Mouse (Mus musculus): ENCODE measurements at regions not wholly inside any gene's neighbourhood (a gene's known extent, or its start where the extent isn't known, plus 50 kb on each side); places are given as distances from the start of the nearest gene placed in this dataset.

GRCm38 (mm10) chr3:144012820-144013219, 192.2 kb downstream of the Lmo4 start:
- CTCF ChIA-PET, result no interaction called here

GRCm38 (mm10) chr3:144012173-144012572, 192.8 kb downstream of the Lmo4 start:
- CTCF ChIA-PET, result no interaction called here

- CTCF ChIA-PET, result no interaction called here
Measured at GRCm38 (mm10) chr3:144011456-144012025, 193.5 kb downstream of the Lmo4 start.

- CTCF ChIA-PET, result no interaction called here
Measured at GRCm38 (mm10) chr3:144010558-144010957, 194.5 kb downstream of the Lmo4 start.

- CTCF ChIA-PET, result no interaction called here
Measured at GRCm38 (mm10) chr3:144007111-144007619, 197.9 kb downstream of the Lmo4 start.

GRCm38 (mm10) chr3:143997909-143998308, 207.1 kb downstream of the Lmo4 start:
- CTCF ChIA-PET, result no interaction called here

- CTCF ChIA-PET, result no interaction called here
Measured at GRCm38 (mm10) chr3:143995045-143995444, 210.0 kb downstream of the Lmo4 start.

GRCm38 (mm10) chr3:143988991-143989390, 216.0 kb downstream of the Lmo4 start:
- CTCF ChIA-PET, result no interaction called here

- CTCF ChIA-PET, result no interaction called here
Measured at GRCm38 (mm10) chr3:143988037-143988436, 217.0 kb downstream of the Lmo4 start.

- CTCF ChIA-PET, result no interaction called here
Measured at GRCm38 (mm10) chr3:143986798-143987197, 218.2 kb downstream of the Lmo4 start.

GRCm38 (mm10) chr3:143986200-143986506, 218.9 kb downstream of the Lmo4 start:
- CTCF ChIA-PET, result no interaction called here

- CTCF ChIA-PET, result no interaction called here
Measured at GRCm38 (mm10) chr3:143985349-143986199, 219.4 kb downstream of the Lmo4 start.

- CTCF ChIA-PET, result no interaction called here
Measured at GRCm38 (mm10) chr3:143978703-143979102, 226.3 kb downstream of the Lmo4 start.

- CTCF ChIA-PET, result no interaction called here
Measured at GRCm38 (mm10) chr3:143977886-143978447, 227.1 kb downstream of the Lmo4 start.

- CTCF ChIA-PET, result no interaction called here
Measured at GRCm38 (mm10) chr3:143973582-143973981, 231.4 kb downstream of the Lmo4 start.

GRCm38 (mm10) chr3:143972351-143972750, 232.7 kb downstream of the Lmo4 start:
- CTCF ChIA-PET, result no interaction called here

GRCm38 (mm10) chr3:143970771-143971170, 234.2 kb downstream of the Lmo4 start:
- CTCF ChIA-PET, result no interaction called here

- CTCF ChIA-PET, result no interaction called here
Measured at GRCm38 (mm10) chr3:143955508-143955907, 249.5 kb downstream of the Lmo4 start.

GRCm38 (mm10) chr3:143954822-143955221, 250.2 kb downstream of the Lmo4 start:
- CTCF ChIA-PET, result interaction anchor here (0.6 kb wide), 1 partner anchor 164 kb away, joined by 3 read pairs; no protein-coding TSS in a partner anchor

GRCm38 (mm10) chr3:143952289-143952688, 252.7 kb downstream of the Lmo4 start:
- CTCF ChIA-PET, result interaction anchor here (0.6 kb wide), 1 partner anchor 122 kb away, joined by 3 read pairs; no protein-coding TSS in a partner anchor

- CTCF ChIA-PET, result no interaction called here
Measured at GRCm38 (mm10) chr3:143949656-143950055, 255.4 kb downstream of the Lmo4 start.

GRCm38 (mm10) chr3:143949026-143949637, 255.9 kb downstream of the Lmo4 start:
- CTCF ChIA-PET, result no interaction called here

- CTCF ChIA-PET, result no interaction called here
Measured at GRCm38 (mm10) chr3:143947938-143948267, 257.1 kb downstream of the Lmo4 start.

Data from spleen, embryonic (tissue).